Mouse (Mus musculus) small intestine, adult 2 months (tissue): ENCODE data around the gene Xxylt1. TPM values are rescaled to one million over a fixed set of nuclear protein-coding genes. Genes with fewer than 3 reads are reported as not detected.

ENCODE experiments used
- H3K27ac ChIP-seq: fragments of 200-500 bp; 2 replicates; pipeline ENCODE4 v1.5.1; 2012; ENCODE audit warnings: low read depth, low read length, control low read depth, inconsistent platforms; ENCODE audit not compliant: insufficient read depth
- H3K27me3 ChIP-seq: fragments of 200-500 bp; 2 replicates; pipeline ENCODE4 v1.6.1; 2012; ENCODE audit warnings: mild to moderate bottlenecking, moderate library complexity, low read length, inconsistent platforms; ENCODE audit not compliant: control insufficient read depth, insufficient read depth
- H3K36me3 ChIP-seq: fragments of 200-500 bp; 2 replicates; pipeline ENCODE4 v1.6.1; 2012; ENCODE audit warnings: mild to moderate bottlenecking, low read length, control low read depth, inconsistent platforms; ENCODE audit not compliant: control insufficient read depth, insufficient read depth
- H3K4me1 ChIP-seq: fragments of 200-500 bp; 2 replicates; pipeline ENCODE4 v1.6.1; 2012; ENCODE audit warnings: low read length, inconsistent platforms, mixed read lengths; ENCODE audit not compliant: control insufficient read depth, insufficient read depth, insufficient read length
- H3K4me3 ChIP-seq: fragments of 200-500 bp; 2 replicates; pipeline ENCODE4 v1.5.1; 2012; ENCODE audit warnings: low read depth, mild to moderate bottlenecking, control low read depth, inconsistent platforms, low read length, moderate library complexity
- CTCF ChIP-seq: fragments of 200-500 bp; IDR thresholded peaks from 2 replicates; pipeline ENCODE4 v1.5.1; 2012; ENCODE audit warnings: low read depth, mild to moderate bottlenecking, control low read depth, inconsistent platforms, low read length, moderate library complexity, mixed read lengths; ENCODE audit not compliant: insufficient replicate concordance, insufficient read length; ENCODE audit errors: extremely low read depth
- POLR2A ChIP-seq: fragments of 200-500 bp; IDR thresholded peaks from 2 replicates; pipeline ENCODE4 v1.6.1; 2012; ENCODE audit warnings: low read depth, mild to moderate bottlenecking, control low read depth, inconsistent platforms, low read length, moderate library complexity
- WGBS: fragments of 180-500 bp; shearing (Covaris S2); methylation state at CpG from one replicate; pipeline ENCODE4 v1.1.7; 2018; 5-methylcytosine and 5-hydroxymethylcytosine counted together
- polyA plus RNA-seq: library from polyadenylated mRNA; depleted of rRNA; stranded (reverse); fragments of >200 nt; gene quantifications from 2 replicates; pipeline ENCODE4 v1.2.3, GENCODE M21; 2012

The Xxylt1 gene
- polyA plus RNA-seq, 1 experiment: 7.6 TPM

DNA sequence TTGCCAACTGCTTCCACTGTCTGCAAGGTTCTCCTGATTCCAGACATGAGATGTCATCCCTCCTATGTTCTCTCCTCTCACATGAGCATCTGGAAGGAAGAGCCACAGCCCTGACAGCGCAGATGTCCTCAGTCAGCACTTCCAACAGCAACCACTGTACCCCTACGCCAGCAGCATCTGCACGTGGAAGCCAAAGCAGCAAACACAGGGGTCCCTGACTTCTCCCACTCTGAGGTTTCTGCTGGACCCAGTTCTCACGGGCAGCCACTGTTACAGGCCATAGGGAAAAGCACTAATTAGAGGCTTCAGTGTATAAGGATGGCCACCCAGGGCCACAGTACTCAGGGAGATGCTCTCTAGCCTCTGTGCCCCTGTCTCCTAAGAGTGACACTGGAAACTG is 98.0 kb downstream of the Xxylt1 start:
- H3K27me3 ChIP-seq: no peaks in the 10 kb centered on the region
- no peak for TF ChIP-seq CTCF
- TF ChIP-seq POLR2A: no peak
- no peaks in the 10 kb centered on the region for H3K36me3 ChIP-seq
- no peak overlapping the region for H3K4me3 ChIP-seq
- WGBS: 67% methylated on average over 4 of the region's 4 CpGs
- no peaks in the 10 kb centered on the region for H3K4me1 ChIP-seq
- H3K27ac ChIP-seq: no peak overlapping the region

DNA sequence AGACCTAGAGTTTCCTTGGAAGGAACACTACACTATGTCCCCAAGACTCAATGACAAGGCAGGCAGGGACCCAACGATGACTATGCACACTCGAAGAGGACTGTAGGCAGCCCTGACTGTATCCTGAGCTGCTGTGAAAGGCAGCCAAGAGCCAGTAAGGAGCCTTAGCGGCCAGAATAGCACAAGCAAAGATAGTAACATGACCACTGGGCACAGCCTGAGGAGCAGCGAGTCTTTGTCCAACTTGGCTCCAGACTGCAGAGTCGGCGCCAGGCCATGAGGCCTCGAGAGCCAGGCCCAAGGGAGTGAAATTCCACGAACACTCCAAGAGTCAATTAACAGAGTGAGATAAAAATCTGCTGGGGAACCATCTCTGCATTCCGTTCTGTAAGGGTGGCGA is 99.9 kb downstream of the Xxylt1 start:
- Histone ChIP-seq H3K27me3 (no peaks in the 10 kb centered on the region), H3K4me3 (no peak overlapping the region), H3K36me3 (no peaks in the 10 kb centered on the region), H3K4me1 (no peaks in the 10 kb centered on the region), H3K27ac (no peak overlapping the region)
- TF ChIP-seq CTCF (no peak), POLR2A (no peak)
- WGBS: 70% methylated on average over 10 of the region's 10 CpGs

DNA sequence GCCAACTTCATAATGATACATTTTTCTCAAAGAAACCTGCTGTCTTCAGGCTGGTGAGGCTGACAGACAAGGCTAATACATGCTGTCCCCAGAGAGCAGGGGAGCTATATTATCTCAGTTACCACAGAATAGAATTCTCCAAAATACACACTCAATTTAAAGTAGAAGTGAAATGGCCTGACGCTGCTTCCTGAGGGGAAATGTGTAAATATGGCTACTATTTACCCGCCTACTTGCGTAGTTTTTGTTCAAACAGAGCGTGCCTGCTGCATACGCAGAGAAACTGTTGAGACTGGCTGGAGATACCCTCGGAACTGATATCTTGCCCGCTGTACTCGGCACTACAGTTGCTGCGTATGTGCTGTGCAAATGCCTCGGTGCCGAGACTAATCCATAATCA is 101.3 kb downstream of the Xxylt1 start:
- TF ChIP-seq CTCF (no peak), POLR2A (no peak)
- Histone ChIP-seq H3K4me1 (no peaks in the 10 kb centered on the region), H3K27ac (no peak overlapping the region), H3K4me3 (no peak overlapping the region), H3K36me3 (no peaks in the 10 kb centered on the region), H3K27me3 (no peaks in the 10 kb centered on the region)
- 91% methylated on average over 11 of the region's 11 CpGs for WGBS

DNA sequence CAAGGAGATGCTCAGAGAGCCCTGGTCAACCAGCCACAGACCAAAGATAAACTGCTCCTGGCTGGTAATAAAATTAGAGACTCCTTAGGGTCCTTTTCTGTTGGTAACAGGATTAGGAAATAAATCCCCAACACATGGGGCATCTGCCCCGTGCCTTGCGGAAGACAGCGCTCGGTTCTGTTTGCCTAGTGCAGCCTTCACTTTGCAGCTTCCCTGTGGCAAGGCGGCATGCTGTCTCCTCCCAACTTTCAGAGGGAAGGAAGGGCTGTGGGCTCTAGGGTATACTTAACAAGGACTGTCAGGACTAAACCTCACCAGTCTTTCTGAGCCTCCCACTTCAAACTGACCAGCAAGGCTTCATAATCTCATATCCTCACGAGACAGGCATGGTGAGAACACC is 103.5 kb downstream of the Xxylt1 start:
- TF ChIP-seq CTCF: no peak
- no peak for TF ChIP-seq POLR2A
- no peaks in the 10 kb centered on the region for H3K27me3 ChIP-seq
- no peak overlapping the region for H3K4me3 ChIP-seq
- peaks cover 5% of the 10 kb centered on the region; the same call in 1 of the 2 replicates for H3K4me1 ChIP-seq
- H3K36me3 ChIP-seq: no peaks in the 10 kb centered on the region
- WGBS: 64% methylated on average over 6 of the region's 6 CpGs
- H3K27ac ChIP-seq: no peak overlapping the region

DNA sequence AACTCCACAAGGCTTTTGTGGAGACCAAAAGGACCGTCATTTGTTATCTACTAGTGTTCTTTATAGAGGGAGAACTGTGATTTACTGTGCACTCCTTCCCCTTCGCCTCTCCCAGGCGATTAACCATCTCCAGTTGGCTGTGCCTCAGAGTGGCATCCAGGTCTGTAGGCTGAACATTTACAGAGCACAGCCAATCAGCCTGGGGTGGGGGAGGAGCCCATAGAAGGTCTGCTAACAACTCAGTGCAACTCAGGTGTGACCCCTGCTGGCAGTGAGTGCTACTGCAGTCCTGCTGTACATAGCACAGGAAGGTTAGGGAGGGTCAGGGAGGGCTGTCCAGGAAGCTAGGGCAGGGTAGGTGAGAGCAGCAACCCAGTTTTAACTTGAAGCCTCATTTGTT is 104.0 kb downstream of the Xxylt1 start:
- Histone ChIP-seq H3K4me1 (peaks cover 7% of the 10 kb centered on the region), H3K27ac (no peak overlapping the region), H3K36me3 (no peaks in the 10 kb centered on the region), H3K27me3 (no peaks in the 10 kb centered on the region), H3K4me3 (no peak overlapping the region)
- 0% methylated on average over 3 of the region's 3 CpGs for WGBS
- TF ChIP-seq CTCF (peak; percentile 96; the same call in 1 of the 2 replicates), POLR2A (no peak)

DNA sequence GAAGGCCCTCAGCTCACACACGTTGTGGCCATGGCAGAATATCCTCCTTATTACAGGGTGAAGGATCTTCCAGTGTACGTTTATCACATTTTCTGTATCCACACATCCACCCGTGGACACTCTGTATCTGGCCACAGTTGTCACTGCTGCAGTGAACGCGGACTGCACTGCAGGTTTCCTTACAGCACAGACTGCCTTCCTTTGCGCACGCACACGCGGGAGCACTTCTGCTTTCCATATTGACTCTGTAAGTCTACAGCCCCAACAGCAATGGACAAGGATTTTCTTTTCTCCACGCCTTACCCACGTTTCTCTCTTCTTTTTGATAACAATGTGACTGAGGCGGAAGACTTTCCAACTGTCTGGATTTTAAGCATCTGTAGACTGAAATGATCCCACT is 106.7 kb downstream of the Xxylt1 start:
- H3K4me3 ChIP-seq: no peak overlapping the region
- H3K4me1 ChIP-seq: peaks cover 9% of the 10 kb centered on the region
- no peaks in the 10 kb centered on the region for H3K27me3 ChIP-seq
- H3K27ac ChIP-seq: peak overlapping the region; percentile 67
- no peaks in the 10 kb centered on the region for H3K36me3 ChIP-seq
- 84% methylated on average over 12 of the region's 12 CpGs for WGBS
- no peak for TF ChIP-seq POLR2A
- no peak for TF ChIP-seq CTCF

DNA sequence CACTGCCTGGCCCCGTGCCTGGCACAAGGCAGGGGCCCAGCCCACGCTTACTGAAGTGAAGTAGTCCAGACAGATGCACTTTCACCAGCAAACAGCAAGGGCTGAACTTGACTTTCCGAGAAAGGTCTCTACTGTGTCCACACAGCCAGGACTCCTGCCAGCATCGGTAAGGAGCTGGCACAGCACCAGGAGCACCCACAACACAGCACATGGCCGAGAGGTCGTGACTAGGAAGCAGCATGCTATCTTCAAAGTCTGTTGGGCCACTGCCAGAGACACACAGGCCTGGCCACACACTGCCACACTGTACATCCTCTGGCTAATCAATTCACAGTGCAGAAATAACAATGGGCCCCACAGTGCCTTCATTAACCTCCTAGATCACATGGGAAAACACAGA is 107.8 kb downstream of the Xxylt1 start:
- Histone ChIP-seq H3K4me1 (peaks cover 16% of the 10 kb centered on the region), H3K36me3 (no peaks in the 10 kb centered on the region), H3K4me3 (no peak overlapping the region), H3K27ac (no peak overlapping the region), H3K27me3 (no peaks in the 10 kb centered on the region)
- WGBS: 11% methylated on average over 6 of the region's 6 CpGs
- TF ChIP-seq CTCF (no peak), POLR2A (no peak)

DNA sequence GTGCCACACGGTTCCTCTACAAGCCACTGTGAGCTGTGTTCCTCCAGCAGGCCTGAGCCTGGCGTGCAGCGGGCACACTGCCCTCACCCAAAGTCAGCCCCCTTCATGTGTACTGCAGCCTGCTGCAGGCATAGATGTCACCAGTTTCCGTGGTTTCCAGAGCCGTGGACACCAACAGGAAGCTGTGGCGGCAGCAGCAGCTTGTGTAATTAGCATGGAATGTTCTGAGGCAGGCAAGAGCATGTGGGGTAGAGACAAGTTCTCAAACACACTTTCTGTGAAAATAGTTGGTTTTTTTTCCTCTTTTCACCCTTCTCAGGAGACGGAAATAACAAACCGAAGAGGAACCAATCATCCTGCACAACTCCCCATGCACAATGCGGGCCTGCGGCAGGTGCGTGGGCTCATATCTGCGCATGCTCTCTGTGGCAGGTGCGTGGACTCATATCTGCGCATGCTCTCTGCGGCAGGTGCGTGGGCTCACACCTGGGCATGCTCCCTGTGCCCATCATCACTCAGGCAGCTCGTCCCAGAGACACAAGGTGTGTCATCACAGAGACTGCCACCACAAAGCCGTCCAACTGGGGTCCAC is 109.2 kb downstream of the Xxylt1 start:
- peak overlapping the region; percentile 15 for H3K27ac ChIP-seq
- no peaks in the 10 kb centered on the region for H3K36me3 ChIP-seq
- no peaks in the 10 kb centered on the region for H3K27me3 ChIP-seq
- no peak overlapping the region for H3K4me3 ChIP-seq
- H3K4me1 ChIP-seq: peaks cover 16% of the 10 kb centered on the region
- WGBS: 80% methylated on average over 18 of the region's 18 CpGs
- TF ChIP-seq CTCF: no peak
- TF ChIP-seq POLR2A: no peak
